Mouse (Mus musculus) bone marrow macrophage, adult 2 months (primary cell): Measurements from ENCODE around the gene Gdf3.

Source experiments
- CTCF ChIP-seq: IDR thresholded peaks from 2 replicates; pipeline ENCODE4 v1.5.1; 2012; ENCODE audit warnings: low read depth, mild to moderate bottlenecking, low read length, moderate library complexity
- POLR2A ChIP-seq: IDR thresholded peaks from 2 replicates; pipeline ENCODE4 v1.6.1; 2012; ENCODE audit warnings: mild to moderate bottlenecking, low read depth, low read length, borderline replicate concordance

- no peak for TF ChIP-seq POLR2A
- TF ChIP-seq CTCF, result no peak
Measured at GRCm38 (mm10) chr6:122600066-122600646, 9.7 kb downstream of the Gdf3 start.
